Mouse (Mus musculus) CD4-positive, CD25-positive, alpha-beta regulatory T cell, adult 9 weeks (primary cell): ENCODE results near the gene Olfr1122. TPM values are rescaled to one million over a fixed set of nuclear protein-coding genes. Genes with fewer than 3 reads are reported as not detected.

Experiments
- polyA plus RNA-seq: library from polyadenylated mRNA; unstranded; fragments of 100-300 nt; shearing (Covaris generic); gene quantifications from one replicate; pipeline ENCODE4 v1.2.1, GENCODE M21; 2017

Gene Olfr1122
- not detected for polyA plus RNA-seq

DNA sequence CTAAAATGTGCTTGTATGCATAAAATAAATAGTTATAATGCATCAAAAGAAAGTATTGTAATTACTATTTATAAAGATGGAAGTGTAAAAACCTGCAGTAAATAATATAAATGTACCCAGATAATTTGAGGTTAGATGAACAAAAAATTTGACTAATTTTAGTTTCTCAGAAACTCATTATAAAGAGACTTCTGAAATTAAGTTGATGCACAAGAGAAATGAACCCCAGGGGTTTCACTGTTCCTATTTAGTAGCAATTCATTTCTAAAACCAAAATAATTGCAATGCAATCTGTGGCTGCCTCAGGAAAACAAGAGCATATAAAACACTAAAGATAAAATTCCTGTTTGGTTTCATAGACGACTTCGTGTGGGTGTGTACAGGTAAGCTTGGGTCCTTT is at the start of gene Olfr1122:
Gene Olfr1122 (plus strand): TSS at position 301 of the 400 bp plus-strand sequence.

DNA sequence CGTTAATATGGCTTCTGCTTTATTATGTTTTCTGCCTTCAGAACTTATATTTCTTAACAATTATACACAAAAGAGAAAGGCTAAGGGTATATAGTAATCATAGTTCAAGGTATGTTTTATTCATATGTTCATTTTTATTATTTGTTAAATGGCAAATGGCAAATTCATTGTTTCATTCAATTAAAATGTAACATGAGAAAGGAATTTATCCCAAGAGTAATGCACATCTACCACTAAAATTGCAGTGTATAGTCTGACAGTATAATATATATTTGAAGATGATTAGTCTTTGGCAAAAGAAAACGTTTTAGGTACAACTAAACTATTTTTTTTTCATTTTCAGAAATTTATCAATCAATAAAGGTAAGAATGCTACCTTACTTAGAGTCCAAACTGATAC is 31.1 kb upstream of the Olfr1122 start, which contains the start of gene Olfr1120:
Gene Olfr1120 (plus strand): TSS at position 301 of the 400 bp plus-strand sequence.

DNA sequence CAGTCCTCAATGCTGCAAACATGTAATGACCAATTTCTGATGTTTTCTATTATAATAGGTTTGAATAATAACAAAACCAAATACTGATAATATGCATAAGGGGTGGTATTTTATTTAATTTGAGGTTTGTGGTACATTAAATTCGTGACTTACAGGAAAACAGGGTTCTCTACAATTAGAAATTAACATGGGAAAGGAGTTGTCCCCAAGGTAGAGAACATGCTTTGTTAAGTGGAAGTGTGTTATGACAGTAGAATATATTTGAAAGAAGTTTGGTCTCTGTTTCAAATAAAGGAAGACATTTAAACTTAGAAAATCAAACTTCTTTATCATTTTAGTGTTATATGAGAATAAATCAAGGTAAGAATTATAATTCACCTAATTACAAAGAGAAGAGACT is 16.1 kb upstream of the Olfr1122 start, which contains the start of gene Olfr1121:
Gene Olfr1121 (plus strand): TSS at position 301 of the 400 bp plus-strand sequence.

DNA sequence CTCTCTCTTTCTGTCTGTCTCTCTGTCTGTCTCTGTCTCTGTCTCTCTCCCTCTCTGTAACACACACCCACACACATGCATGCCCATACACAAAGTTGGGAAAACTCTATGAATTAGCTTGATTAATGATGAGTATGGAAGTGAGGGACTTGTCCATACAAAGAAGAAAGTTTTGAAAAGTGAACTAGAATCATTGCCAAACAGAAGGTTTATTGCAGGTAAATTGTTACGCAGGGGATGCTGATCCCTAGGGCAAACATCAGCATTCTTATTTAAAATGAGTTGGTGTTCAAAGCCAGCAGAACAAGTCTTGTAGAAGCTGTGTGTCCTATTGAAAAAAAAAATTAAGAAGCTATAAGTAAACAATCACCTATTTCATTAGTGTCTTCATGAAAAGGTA is 30.7 kb downstream of the Olfr1122 start, which contains the start of gene Olfr1123:
Gene Olfr1123 (plus strand): TSS at position 301 of the 400 bp plus-strand sequence.

DNA sequence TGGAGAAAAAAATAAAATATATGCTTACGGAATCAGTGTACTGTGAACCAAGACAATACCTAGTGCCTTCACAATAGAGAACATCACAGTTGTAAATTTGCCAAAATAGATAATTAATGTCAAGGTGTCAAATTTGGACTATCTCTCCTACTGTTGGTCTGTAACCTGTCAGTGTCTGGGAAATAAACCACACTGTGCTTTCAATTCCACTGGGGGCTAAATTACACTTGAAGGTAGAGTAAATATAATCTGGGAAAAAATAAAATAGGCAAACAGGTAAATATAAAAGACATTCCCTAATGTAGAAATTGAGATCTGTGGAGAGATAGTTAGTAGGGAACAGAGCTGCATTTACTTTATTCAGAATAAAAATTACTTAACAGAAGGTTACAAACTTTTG is 44.3 kb downstream of the Olfr1122 start, which contains the start of gene Olfr1124:
Gene Olfr1124 (plus strand): TSS at position 301 of the 400 bp plus-strand sequence.

Other genes starting within 250 kb of the Olfr1122 start
- gene Olfr1110, start 245.5 kb upstream of the Olfr1122 start, polyA plus RNA-seq, result not detected
- not detected for gene Olfr1111, start 233.2 kb upstream of the Olfr1122 start, polyA plus RNA-seq
- gene Olfr1112, start 198.1 kb upstream of the Olfr1122 start, polyA plus RNA-seq, result not detected
- gene Olfr1113, start 176.9 kb upstream of the Olfr1122 start, polyA plus RNA-seq, result not detected
- gene Olfr1115, start 137.8 kb upstream of the Olfr1122 start, polyA plus RNA-seq, result not detected
- gene Olfr1116, start 118.3 kb upstream of the Olfr1122 start, polyA plus RNA-seq, result not detected
- not detected for gene Olfr1118, start 78.3 kb upstream of the Olfr1122 start, polyA plus RNA-seq
- gene Olfr1120, start 31.0 kb upstream of the Olfr1122 start, polyA plus RNA-seq, result not detected
- not detected for gene Olfr1121, start 16.0 kb upstream of the Olfr1122 start, polyA plus RNA-seq
- gene Olfr1123, start 30.8 kb downstream of the Olfr1122 start, polyA plus RNA-seq, result not detected
- gene Olfr1124, start 44.4 kb downstream of the Olfr1122 start, polyA plus RNA-seq, result not detected
- gene Olfr1126, start 68.1 kb downstream of the Olfr1122 start, polyA plus RNA-seq, result not detected
- not detected for gene Pramel7, start 111.2 kb downstream of the Olfr1122 start, polyA plus RNA-seq
- not detected for gene Pramel6, start 120.7 kb downstream of the Olfr1122 start, polyA plus RNA-seq
- not detected for gene Olfr153, start 145.9 kb downstream of the Olfr1122 start, polyA plus RNA-seq
- gene Olfr1128, start 159.7 kb downstream of the Olfr1122 start, polyA plus RNA-seq, result not detected
- gene Olfr1129, start 188.1 kb downstream of the Olfr1122 start, polyA plus RNA-seq, result not detected
- gene Olfr1130, start 220.4 kb downstream of the Olfr1122 start, polyA plus RNA-seq, result not detected
- gene Olfr1131, start 241.3 kb downstream of the Olfr1122 start, polyA plus RNA-seq, result not detected